Mouse (Mus musculus) ovary, adult 18-20 months (tissue): ENCODE results near the gene D930020B18Rik.

Source experiments
- DNase-seq: peaks from one replicate; pipeline ENCODE4 v3.0.0; 2022; ENCODE audit warnings: low spot score, mixed read lengths

Gene D930020B18Rik

DNA sequence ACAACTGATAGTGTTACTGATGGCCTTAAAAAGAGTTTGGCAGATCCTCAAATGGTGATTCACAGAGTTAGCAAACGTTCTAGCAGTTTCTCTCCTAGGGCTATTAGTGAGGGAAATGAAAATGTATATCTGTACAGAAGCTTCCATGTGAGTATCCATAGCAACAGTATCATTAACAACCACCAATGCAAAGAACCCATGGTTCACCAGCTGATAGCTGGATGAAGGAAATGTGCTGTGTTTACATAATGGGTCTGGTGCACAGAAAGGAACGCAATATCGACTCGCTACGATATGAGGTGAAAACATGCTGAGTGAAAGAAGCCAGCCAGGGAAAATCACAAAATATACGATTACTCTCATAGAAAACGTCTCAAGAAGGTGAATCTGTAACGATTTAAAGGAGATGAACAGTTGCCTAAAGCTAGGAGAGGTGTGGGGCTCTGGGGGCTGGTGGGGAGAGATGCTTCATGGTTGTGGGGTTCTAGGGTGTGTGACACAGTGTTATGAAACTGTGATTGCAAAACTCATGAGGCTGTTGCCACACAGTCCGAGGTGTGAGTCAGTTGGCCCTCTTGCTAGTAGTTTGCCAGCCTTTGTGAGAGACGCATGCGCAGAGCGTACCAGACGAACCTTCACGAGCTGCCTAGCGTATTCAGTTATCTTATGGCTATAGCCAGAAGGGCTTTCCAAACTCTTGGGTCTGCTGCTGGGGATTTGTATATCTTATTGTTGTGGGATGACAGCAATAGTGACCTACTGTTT lies 64.2 kb downstream of the D930020B18Rik start:
- peak; percentile 24 for DNase-seq

- no peak for DNase-seq
Measured at GRCm38 (mm10) chr10:121716862-121717261, 75.5 kb downstream of the D930020B18Rik start.

DNA sequence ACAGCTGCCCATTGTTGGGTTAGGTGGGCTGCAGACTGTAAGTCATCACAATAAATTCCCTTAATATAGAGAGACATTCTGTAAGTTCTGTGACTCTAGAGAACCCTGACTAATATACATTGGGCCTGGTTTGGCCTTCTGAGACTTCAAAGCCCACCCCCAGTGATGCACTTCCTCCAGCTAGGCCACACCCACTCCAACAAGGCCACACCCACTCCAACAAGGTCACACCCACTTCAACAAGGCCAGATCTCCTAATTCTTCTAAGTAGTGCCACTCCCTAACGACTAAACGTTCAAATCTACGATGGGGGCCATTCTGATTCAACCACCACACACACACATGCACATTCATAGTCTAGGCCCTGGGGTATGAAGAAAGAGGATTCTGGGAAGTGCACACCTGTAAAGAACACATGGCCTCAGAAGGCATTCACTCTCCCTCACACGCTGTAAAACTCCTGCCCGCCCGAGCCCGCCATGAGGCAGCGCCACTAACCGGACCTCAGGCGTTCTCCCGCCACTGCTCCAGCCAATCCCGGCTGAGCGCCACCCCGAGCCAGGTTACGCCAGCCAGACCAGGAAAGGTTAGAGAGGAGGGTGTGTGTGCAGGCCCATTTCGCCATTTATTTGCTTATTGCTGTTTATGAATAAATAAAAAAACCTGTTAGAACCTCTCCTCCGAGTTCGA lies 77.7 kb downstream of the D930020B18Rik start:
- DNase-seq: no peak

- DNase-seq: no peak
Measured at GRCm38 (mm10) chr10:121720701-121721100, 79.3 kb downstream of the D930020B18Rik start.

- DNase-seq: no peak
Measured at GRCm38 (mm10) chr10:121726505-121726904, 85.1 kb downstream of the D930020B18Rik start.

DNA sequence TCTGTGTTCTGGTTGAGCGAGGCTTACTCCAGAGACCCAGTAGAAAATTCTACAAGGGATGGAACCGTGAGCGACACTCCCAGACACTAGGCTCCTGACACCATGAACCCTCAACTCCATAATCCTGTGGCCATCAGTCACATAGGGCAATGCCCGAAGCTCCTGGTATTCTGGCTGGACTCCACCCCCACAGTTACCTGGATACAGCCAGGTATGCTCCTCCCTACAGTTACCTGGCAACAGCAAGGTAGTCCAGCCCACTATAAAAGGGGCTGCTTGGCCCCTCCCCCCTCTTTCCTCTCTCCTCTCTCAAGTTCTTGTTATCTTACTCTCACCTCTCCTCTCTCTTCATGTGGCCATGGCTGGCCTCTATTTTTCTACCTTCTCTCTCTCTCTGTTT lies 85.8 kb downstream of the D930020B18Rik start:
- DNase-seq: no peak

DNA sequence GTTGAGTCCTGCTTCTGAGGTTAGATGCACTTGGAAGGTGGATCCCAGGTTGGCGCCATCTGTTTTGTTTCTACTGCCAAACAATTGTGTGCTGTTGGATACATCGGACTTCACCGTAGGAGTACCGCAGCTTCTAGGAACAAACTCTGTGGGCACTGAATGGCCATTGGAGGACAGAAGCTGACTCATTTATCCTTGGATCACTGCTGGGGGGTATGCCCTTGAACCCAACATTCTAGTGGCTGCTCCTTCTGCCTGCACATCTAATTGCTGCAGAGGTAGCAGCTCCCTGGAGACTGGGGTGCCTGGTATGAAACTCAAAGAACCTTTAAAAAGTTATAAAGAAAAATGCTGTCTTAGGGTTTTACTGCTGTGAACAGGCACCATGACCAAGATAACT lies 86.8 kb downstream of the D930020B18Rik start:
- DNase-seq: no peak

- no peak for DNase-seq
Measured at GRCm38 (mm10) chr10:121731048-121731725, 89.8 kb downstream of the D930020B18Rik start.

GRCm38 (mm10) chr10:121732542-121732941 lies 91.2 kb downstream of the D930020B18Rik start:
- DNase-seq: no peak

DNA sequence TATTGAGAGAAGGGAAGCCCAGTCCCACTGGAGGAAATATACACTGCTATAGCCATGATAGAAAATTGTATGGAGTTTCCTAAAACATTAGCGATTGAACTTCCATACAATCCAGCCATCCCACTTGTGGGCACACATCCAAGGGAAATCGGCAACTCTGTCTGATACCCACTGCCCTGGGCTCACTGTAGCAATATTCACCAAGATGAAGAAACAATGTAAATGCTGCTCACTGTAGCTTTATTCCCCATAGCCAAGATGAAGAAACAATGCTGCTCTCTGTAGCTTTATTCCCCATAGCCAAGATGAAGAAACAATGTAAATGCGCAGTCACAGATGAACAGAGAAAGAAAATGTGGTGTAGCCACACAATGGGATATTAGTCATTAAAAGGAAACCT lies 95.9 kb downstream of the D930020B18Rik start:
- DNase-seq: no peak

GRCm38 (mm10) chr10:121739548-121740505 lies 98.4 kb downstream of the D930020B18Rik start, which contains the start of gene BC048403:
Gene BC048403 (plus strand): TSS chr10:121739937.
- DNase-seq: peak; percentile 72

- DNase-seq: no peak
Measured at GRCm38 (mm10) chr10:121742336-121742735, 100.9 kb downstream of the D930020B18Rik start.
